Mouse (Mus musculus) G1E-ER4 (cell line): Measurements from ENCODE around the gene Pgpep1l. TPM values are rescaled to one million over a fixed set of nuclear protein-coding genes. Genes with fewer than 3 reads are reported as not detected.

ENCODE experiments used
- GATA1 ChIP-seq: IDR thresholded peaks from one replicate; pipeline ENCODE4 v1.8.0; 2012; ENCODE audit warnings: low read length, inconsistent platforms
- polyA plus RNA-seq: library from polyadenylated mRNA; stranded (reverse); fragments of >175 nt; gene quantifications from 2 replicates; pipeline ENCODE4 v1.2.3, GENCODE M21; 2012

Pgpep1l gene
- polyA plus RNA-seq, 1 experiment = 0.14 TPM

- TF ChIP-seq GATA1 = no peak
Observed at GRCm38 (mm10) chr7:68210417-68210816, 53.6 kb downstream of the Pgpep1l start.

- TF ChIP-seq GATA1 = no peak
Observed at GRCm38 (mm10) chr7:68209039-68209438, 55.0 kb downstream of the Pgpep1l start.

GRCm38 (mm10) chr7:68205776-68206427 is 58.1 kb downstream of the Pgpep1l start:
- no peak for TF ChIP-seq GATA1

GRCm38 (mm10) chr7:68199609-68200008 is 64.4 kb downstream of the Pgpep1l start:
- no peak for TF ChIP-seq GATA1

- TF ChIP-seq GATA1 = no peak
Observed at GRCm38 (mm10) chr7:68193958-68194695, 69.9 kb downstream of the Pgpep1l start.

GRCm38 (mm10) chr7:68189691-68190456 is 74.2 kb downstream of the Pgpep1l start:
- no peak for TF ChIP-seq GATA1

GRCm38 (mm10) chr7:68189211-68189610 is 74.8 kb downstream of the Pgpep1l start:
- peak; percentile 96 for TF ChIP-seq GATA1

Other genes starting within 250 kb of the Pgpep1l start
- not detected in 2 replicates for gene Fam169b, start 9.6 kb upstream of the Pgpep1l start, polyA plus RNA-seq